Mouse (Mus musculus) bone marrow, adult 2 months (tissue): Measurements from ENCODE around the gene Ptprm.

ENCODE experiments used
- CTCF ChIP-seq: fragments of 200-500 bp; IDR thresholded peaks from 2 replicates; pipeline ENCODE4 v1.5.1; 2011; ENCODE audit warnings: low read length, control low read depth; ENCODE audit not compliant: control insufficient read depth, insufficient read depth
- POLR2A ChIP-seq: fragments of 200-500 bp; IDR thresholded peaks from 2 replicates; pipeline ENCODE4 v1.6.1; 2011; ENCODE audit warnings: low read depth, mild to moderate bottlenecking, control low read depth, low read length, borderline replicate concordance; ENCODE audit not compliant: control insufficient read depth

GRCm38 (mm10) chr17:66720992-66721351, 633.3 kb downstream of the Ptprm start:
- TF ChIP-seq POLR2A = no peak
- no peak for TF ChIP-seq CTCF
